9 mouse cellular contexts compared by ENCODE assay signal in genomic region chr2:26638572-26638971, GRCm38 (mm10). TPM values are rescaled to one million over a fixed set of nuclear protein-coding genes. Genes with fewer than 3 reads are reported as not detected.
DNase-seq lines count a peak whose midpoint lies in the region; ATAC-seq and TF ChIP-seq lines count a peak whose summit lies in the region.
"Had no signal": no experiment of that assay in that cellular context is flagged by ENCODE, and none has a peak within 500 bp of the region (broad histone marks: within the 10 kb centered on the region; RNA-seq: fewer than 3 reads in every experiment).

No protein-coding gene starts in this region.

- TF ChIP-seq CTCF in C2C12 (IDR thresholded peaks at IDR 0.05; ENCODE audit: control insufficient read depth, insufficient read depth, insufficient read length), result no peak

- H3K4me2 ChIP-seq in forebrain, embryonic 16.5 days (ENCODE audit: low read length), result peak overlapping the region; percentile 61
- peak overlapping the region; percentile 83 for H3K4me2 ChIP-seq in liver, embryonic 15.5 days

- no peak for ATAC-seq in erythroblast, adult 5-6 weeks (replicated peaks; ENCODE audit: low FRiP score, poor library complexity, severe bottlenecking)
- no peak for ATAC-seq in forebrain, embryonic 16.5 days
- no peak for ATAC-seq in liver, embryonic 15.5 days (ENCODE audit: insufficient read depth)
- ATAC-seq in activated CD4-positive, CD25-positive, alpha-beta regulatory T cell, adult 4 months, result no peak

- H3K4me3 ChIP-seq in erythroblast, embryonic 14.5 days (replicated peaks), result peak overlapping the region; percentile 81
- H3K4me3 ChIP-seq in C2C12 (ENCODE audit: insufficient read depth, poor library complexity, severe bottlenecking), result peak overlapping the region; percentile 100
- H3K4me3 ChIP-seq in forebrain, embryonic 16.5 days (replicated peaks; ENCODE audit: low read length), result peak overlapping the region; percentile 57
- H3K4me3 ChIP-seq in liver, embryonic 15.5 days (replicated peaks), result peak overlapping the region; percentile 76

- no peaks in the 10 kb centered on the region for H3K9me3 ChIP-seq in erythroblast, embryonic 14.5 days (ENCODE audit: control insufficient read depth, low read length)
- no peaks in the 10 kb centered on the region for H3K9me3 ChIP-seq in forebrain, embryonic 16.5 days (ENCODE audit: control insufficient read depth, low read length)
- no peaks in the 10 kb centered on the region for H3K9me3 ChIP-seq in liver, embryonic 15.5 days (replicated peaks)

- no peaks in the 10 kb centered on the region for H3K27me3 ChIP-seq in erythroblast, embryonic 14.5 days (ENCODE audit: control insufficient read depth)
- no peaks in the 10 kb centered on the region for H3K27me3 ChIP-seq in C2C12 (ENCODE audit: control insufficient read depth, insufficient read depth, insufficient read length)
- H3K27me3 ChIP-seq in forebrain, embryonic 16.5 days (replicated peaks; ENCODE audit: control insufficient read depth, insufficient read depth, low read length), result no peaks in the 10 kb centered on the region
- H3K27me3 ChIP-seq in liver, embryonic 15.5 days, result no peaks in the 10 kb centered on the region

- H3K79me3 ChIP-seq in C2C12 (ENCODE audit: low read depth), result peaks cover 27% of the 10 kb centered on the region

- H3K4me1 ChIP-seq in erythroblast, embryonic 14.5 days (ENCODE audit: control insufficient read depth), result peaks cover 40% of the 10 kb centered on the region
- H3K4me1 ChIP-seq in forebrain, embryonic 16.5 days (replicated peaks; ENCODE audit: control insufficient read depth, insufficient read depth, low read length), result peaks cover 19% of the 10 kb centered on the region
- peaks cover 41% of the 10 kb centered on the region for H3K4me1 ChIP-seq in liver, embryonic 15.5 days (replicated peaks)

- peaks cover 45% of the 10 kb centered on the region for H3K36me3 ChIP-seq in erythroblast, embryonic 14.5 days (ENCODE audit: control insufficient read depth)
- H3K36me3 ChIP-seq in C2C12 (ENCODE audit: control insufficient read depth, insufficient read depth), result peaks cover 46% of the 10 kb centered on the region
- peaks cover 23% of the 10 kb centered on the region for H3K36me3 ChIP-seq in forebrain, embryonic 16.5 days (ENCODE audit: control insufficient read depth, insufficient read depth)
- peaks cover 46% of the 10 kb centered on the region for H3K36me3 ChIP-seq in liver, embryonic 15.5 days (replicated peaks)

- H3ac ChIP-seq in C2C12 (ENCODE audit: control insufficient read depth, insufficient read length, low read depth), result peak overlapping the region; percentile 32

- 69% methylated on average over 5 of the region's 5 CpGs for WGBS in forebrain, embryonic 16.5 days
- WGBS in liver, embryonic 15.5 days (ENCODE audit: insufficient replicate concordance), result 27% methylated on average over 5 of the region's 5 CpGs

- no peak overlapping the region for H3K27ac ChIP-seq in forebrain, embryonic 16.5 days (ENCODE audit: low read length)
- H3K27ac ChIP-seq in liver, embryonic 15.5 days (replicated peaks), result peak overlapping the region; percentile 53; the same call in 1 of the 2 replicates

- no peak overlapping the region for H3K9ac ChIP-seq in forebrain, embryonic 16.5 days (replicated peaks; ENCODE audit: low read depth, low read length)
- H3K9ac ChIP-seq in liver, embryonic 15.5 days, result peak overlapping the region; percentile 75

- no peak for DNase-seq in spleen, postnatal 36 days (ENCODE audit: low spot score in 2 of 2)
- no peak for DNase-seq in ovary, postnatal 36 days (ENCODE audit: low spot score)

- peaks cover 44% of the 10 kb centered on the region for H3K79me2 ChIP-seq in C2C12 (ENCODE audit: control insufficient read depth, insufficient read depth)

TF ChIP-seq in C2C12, 6 proteins besides CTCF, POLR2A, EP300 and RAD21:
- TF ChIP-seq FOSL1 (IDR thresholded peaks at IDR 0.05; ENCODE audit: insufficient read depth, low read length, poor library complexity, severe bottlenecking) (no peak), MYOD1 (IDR thresholded peaks at IDR 0.05; ENCODE audit: control insufficient read depth, insufficient read length, low read depth) (no peak), MAX (IDR thresholded peaks at IDR 0.05) (no peak), USF1 (IDR thresholded peaks at IDR 0.05; ENCODE audit: low read depth) (no peak), MYOG (IDR thresholded peaks at IDR 0.05; ENCODE audit: control insufficient read depth, extremely low read depth, insufficient read length) (no peak), CEBPB (IDR thresholded peaks at IDR 0.05; ENCODE audit: low read depth) (no peak)

RNA-seq across cellular contexts. Expression of gene Fam69b, which starts 10.3 kb away (rescaled TPM):
- polyA plus RNA-seq in erythroblast, embryonic 14.5 days (2012), result not detected in 2 replicates
- total RNA-seq in erythroblast, adult 5-6 weeks (2015; ENCODE audit: low replicate concordance), result not detected in 2 replicates
- total RNA-seq in erythroblast, adult 5-6 weeks (2017; ENCODE audit: low replicate concordance), result 0.34 TPM in 1 of 2 replicates, not detected in the other
- 8.2 TPM for polyA plus RNA-seq in C2C12 (2012; fragmentation: generic; extraction: Trizol)
- polyA plus RNA-seq in forebrain, embryonic 16.5 days (2015; fragmentation: Nextera tagmentation; extraction: Ambion mirVana), result 106 and 125 TPM in 2 replicates
- 1.2 and 1.7 TPM in 2 replicates for polyA plus RNA-seq in liver, embryonic 15.5 days (2015; fragmentation: Nextera tagmentation; extraction: Ambion mirVana)
- polyA plus RNA-seq in activated CD4-positive, CD25-positive, alpha-beta regulatory T cell, adult 4 months (2017; shearing (Covaris generic)), result 1 to 10 TPM in 1 of 2 experiments, under 1 TPM in 1; 0.90 to 2.1 TPM

RNA-seq across cellular contexts. Expression of gene Lcn4, which starts 32.5 kb away (rescaled TPM):
- not detected in 2 replicates for polyA plus RNA-seq in erythroblast, embryonic 14.5 days (2012)
- not detected in 2 replicates for total RNA-seq in erythroblast, adult 5-6 weeks (2015; ENCODE audit: low replicate concordance)
- total RNA-seq in erythroblast, adult 5-6 weeks (2017; ENCODE audit: low replicate concordance), result not detected in 2 replicates
- not detected for polyA plus RNA-seq in C2C12 (2012; fragmentation: generic; extraction: Trizol)
- polyA plus RNA-seq in forebrain, embryonic 16.5 days (2015; fragmentation: Nextera tagmentation; extraction: Ambion mirVana), result not detected in 2 replicates
- polyA plus RNA-seq in liver, embryonic 15.5 days (2015; fragmentation: Nextera tagmentation; extraction: Ambion mirVana), result not detected in 2 replicates
- polyA plus RNA-seq in activated CD4-positive, CD25-positive, alpha-beta regulatory T cell, adult 4 months (2017; shearing (Covaris generic)), result under 1 TPM; 0.89 to 0.96 TPM
- total RNA-seq: left cerebral cortex, adult 8-10 months had no signal

RNA-seq across cellular contexts. Expression of gene Agpat2, which starts 34.4 kb away (rescaled TPM):
- 0.02 and 0.31 TPM in 2 replicates for polyA plus RNA-seq in erythroblast, embryonic 14.5 days (2012)
- 17.1 and 32.7 TPM in 2 replicates for total RNA-seq in erythroblast, adult 5-6 weeks (2015; ENCODE audit: low replicate concordance)
- 23.0 and 24.4 TPM in 2 replicates for total RNA-seq in erythroblast, adult 5-6 weeks (2017; ENCODE audit: low replicate concordance)
- 37.9 TPM for polyA plus RNA-seq in C2C12 (2012; fragmentation: generic; extraction: Trizol)
- polyA plus RNA-seq in forebrain, embryonic 16.5 days (2015; fragmentation: Nextera tagmentation; extraction: Ambion mirVana), result 3.7 and 4.0 TPM in 2 replicates
- polyA plus RNA-seq in liver, embryonic 15.5 days (2015; fragmentation: Nextera tagmentation; extraction: Ambion mirVana), result 55.6 and 63.7 TPM in 2 replicates
- polyA plus RNA-seq in activated CD4-positive, CD25-positive, alpha-beta regulatory T cell, adult 4 months (2017; shearing (Covaris generic)), result 10 to 100 TPM in 1 of 2 experiments, 1 to 10 TPM in 1; 8.2 to 11.0 TPM

RNA-seq across cellular contexts. Expression of gene Gm20532, which starts 52.1 kb away (rescaled TPM):
- polyA plus RNA-seq in erythroblast, embryonic 14.5 days (2012), result not detected in 2 replicates
- not detected in 2 replicates for total RNA-seq in erythroblast, adult 5-6 weeks (2015; ENCODE audit: low replicate concordance)
- not detected in 2 replicates for total RNA-seq in erythroblast, adult 5-6 weeks (2017; ENCODE audit: low replicate concordance)
- not detected for polyA plus RNA-seq in C2C12 (2012; fragmentation: generic; extraction: Trizol)
- not detected in 2 replicates for polyA plus RNA-seq in forebrain, embryonic 16.5 days (2015; fragmentation: Nextera tagmentation; extraction: Ambion mirVana)
- not detected in 2 replicates for polyA plus RNA-seq in liver, embryonic 15.5 days (2015; fragmentation: Nextera tagmentation; extraction: Ambion mirVana)
- polyA plus RNA-seq in activated CD4-positive, CD25-positive, alpha-beta regulatory T cell, adult 4 months (2017; shearing (Covaris generic)), result not detected
- total RNA-seq: left cerebral cortex, adult 8-10 months had no signal

RNA-seq across cellular contexts. Expression of gene Egfl7, which starts 58.8 kb away (rescaled TPM):
- 3.2 and 3.6 TPM in 2 replicates for polyA plus RNA-seq in erythroblast, embryonic 14.5 days (2012)
- 7.5 TPM in 1 of 2 replicates, not detected in the other for total RNA-seq in erythroblast, adult 5-6 weeks (2015; ENCODE audit: low replicate concordance)
- 4.9 and 8.2 TPM in 2 replicates for total RNA-seq in erythroblast, adult 5-6 weeks (2017; ENCODE audit: low replicate concordance)
- polyA plus RNA-seq in C2C12 (2012; fragmentation: generic; extraction: Trizol), result 5.6 TPM
- polyA plus RNA-seq in forebrain, embryonic 16.5 days (2015; fragmentation: Nextera tagmentation; extraction: Ambion mirVana), result 59.5 and 61.7 TPM in 2 replicates
- 55.1 and 64.6 TPM in 2 replicates for polyA plus RNA-seq in liver, embryonic 15.5 days (2015; fragmentation: Nextera tagmentation; extraction: Ambion mirVana)
- polyA plus RNA-seq in activated CD4-positive, CD25-positive, alpha-beta regulatory T cell, adult 4 months (2017; shearing (Covaris generic)), result 1 to 10 TPM in 1 of 2 experiments, under 1 TPM in 1; 0.95 to 1.3 TPM

Comparison
In these comparisons a context has a peak if more than half of its experiments do, and no peak if none do; other contexts are left out.
1. RNA of gene Fam69b, which starts 10.3 kb away (polyA plus RNA-seq): 106 to 125 TPM in forebrain, embryonic 16.5 days; 8.2 TPM in C2C12 (single experiment), 0.90 to 2.1 TPM in activated CD4-positive, CD25-positive, alpha-beta regulatory T cell, adult 4 months, 1.2 to 1.7 TPM in liver, embryonic 15.5 days and not detected in erythroblast, embryonic 14.5 days; every median in the first group is over 10 times any median in the second.
2. Peak in every context shown above with its lines, with median percentiles within 50 percentile points of each other: H3K4me3 ChIP-seq.